Mouse (Mus musculus) forebrain, embryonic 15.5 days (tissue): ENCODE results near the gene Maneal. TPM values are rescaled to one million over a fixed set of nuclear protein-coding genes. Genes with fewer than 3 reads are reported as not detected.

Experiments used
- ATAC-seq: fragments of 200-750 bp; cut with Nextera tagmentation; replicated peaks from 2 replicates; pipeline ENCODE4 v1.8.0; 2017; ENCODE audit warnings: mild to moderate bottlenecking, moderate TSS enrichment, moderate library complexity
- H3K27ac ChIP-seq: fragments of 300-500 bp; sonication (generic); replicated peaks from 2 replicates; pipeline ENCODE4 v1.5.1; 2015; ENCODE audit warnings: mild to moderate bottlenecking, inconsistent platforms
- H3K27me3 ChIP-seq: fragments of 300-500 bp; sonication (generic); 2 replicates; pipeline ENCODE4 v1.6.1; 2015; ENCODE audit warnings: inconsistent platforms
- H3K36me3 ChIP-seq: fragments of 300-500 bp; sonication (generic); 2 replicates; pipeline ENCODE4 v1.6.1; 2015; ENCODE audit warnings: mild to moderate bottlenecking, inconsistent platforms
- H3K4me1 ChIP-seq: fragments of 300-500 bp; sonication (generic); 2 replicates; pipeline ENCODE4 v1.6.1; 2015; ENCODE audit warnings: inconsistent platforms
- H3K4me2 ChIP-seq: fragments of 300-500 bp; sonication (generic); replicated peaks from 2 replicates; pipeline ENCODE4 v1.6.1; 2015; ENCODE audit warnings: mild to moderate bottlenecking, inconsistent platforms
- H3K4me3 ChIP-seq: fragments of 300-500 bp; sonication (generic); 2 replicates; pipeline ENCODE4 v1.5.1; 2015; ENCODE audit warnings: mild to moderate bottlenecking, inconsistent platforms
- H3K9ac ChIP-seq: fragments of 300-500 bp; sonication (generic); replicated peaks from 2 replicates; pipeline ENCODE4 v1.6.1; 2015; ENCODE audit warnings: mild to moderate bottlenecking, inconsistent platforms
- H3K9me3 ChIP-seq: fragments of 300-500 bp; sonication (generic); 2 replicates; pipeline ENCODE4 v1.6.1; 2016; ENCODE audit warnings: inconsistent platforms
- WGBS: fragments of 180-500 bp; shearing (Covaris S2); methylation state at CpG from one replicate; pipeline ENCODE4 v1.1.7; 2015; ENCODE audit warnings: mixed read lengths; 5-methylcytosine and 5-hydroxymethylcytosine counted together
- polyA plus RNA-seq: library from polyadenylated mRNA; unstranded; fragments of >200 nt; fragmentation: Nextera tagmentation; extraction: Ambion mirVana; gene quantifications from 2 replicates; pipeline ENCODE4 v1.2.1, GENCODE M21; 2015

Maneal gene
- polyA plus RNA-seq, 1 experiment from 2014 or later = 9.3 TPM

- Histone ChIP-seq H3K4me1 (peaks cover 7% of the 10 kb centered on the region), H3K9ac (no peak overlapping the region), H3K9me3 (no peaks in the 10 kb centered on the region), H3K36me3 (peaks cover 28% of the 10 kb centered on the region), H3K27ac (no peak overlapping the region), H3K4me2 (no peak overlapping the region), H3K27me3 (no peaks in the 10 kb centered on the region), H3K4me3 (no peak overlapping the region)
- WGBS = 91% methylated on average over 5 of the region's 5 CpGs
- ATAC-seq = no peak
Measured at GRCm38 (mm10) chr4:124808511-124808910, 53.5 kb downstream of the Maneal start.

Other genes with a start within 250 kb of the Maneal start
- gene Pou3f1, start 205.4 kb downstream of the Maneal start, polyA plus RNA-seq = 21.5 and 21.8 TPM in 2 replicates
- 44.4 and 46.0 TPM in 2 replicates for gene Utp11, start 168.6 kb downstream of the Maneal start, polyA plus RNA-seq
- 1.6 and 2.2 TPM in 2 replicates for gene Fhl3, start 161.5 kb downstream of the Maneal start, polyA plus RNA-seq
- 132 and 133 TPM in 2 replicates for gene Sf3a3, start 147.4 kb downstream of the Maneal start, polyA plus RNA-seq
- gene Inpp5b, start 120.3 kb downstream of the Maneal start, polyA plus RNA-seq = 22.6 and 25.2 TPM in 2 replicates
- gene Mtf1, start 60.1 kb downstream of the Maneal start, polyA plus RNA-seq = 12.1 and 13.8 TPM in 2 replicates
- gene Yrdc, start 11.5 kb downstream of the Maneal start, polyA plus RNA-seq = 51.1 and 59.3 TPM in 2 replicates
- 81.3 and 86.1 TPM in 2 replicates for gene 1110065P20Rik, start 11.0 kb downstream of the Maneal start, polyA plus RNA-seq
- 1.3 and 1.4 TPM in 2 replicates for gene Epha10, start 18.7 kb upstream of the Maneal start, polyA plus RNA-seq
- gene 9930104L06Rik, start 74.9 kb upstream of the Maneal start, polyA plus RNA-seq = 16.2 and 20.0 TPM in 2 replicates
- gene Cdca8, start 77.1 kb upstream of the Maneal start, polyA plus RNA-seq = 81.4 and 87.0 TPM in 2 replicates
- gene Rspo1, start 124.3 kb upstream of the Maneal start, polyA plus RNA-seq = 2.7 and 4.5 TPM in 2 replicates
- 93.6 and 95.8 TPM in 2 replicates for gene Gnl2, start 154.4 kb upstream of the Maneal start, polyA plus RNA-seq
- 0.52 and 1.2 TPM in 2 replicates for gene Dnali1, start 203.5 kb upstream of the Maneal start, polyA plus RNA-seq
- 31.0 and 31.1 TPM in 2 replicates for gene Snip1, start 204.5 kb upstream of the Maneal start, polyA plus RNA-seq
- 151 and 153 TPM in 2 replicates for gene Meaf6, start 223.0 kb upstream of the Maneal start, polyA plus RNA-seq